Mouse (Mus musculus): ENCODE measurements at regions not wholly inside any gene's neighbourhood (a gene's known extent, or its start where the extent isn't known, plus 50 kb on each side); places are given as distances from the start of the nearest gene placed in this dataset.

- no peak for DNase-seq
Observed at GRCm38 (mm10) chr3:104343096-104343495, 122.9 kb upstream of the Magi3 start.

- DNase-seq: no peak
Observed at GRCm38 (mm10) chr3:104342220-104342619, 122.0 kb upstream of the Magi3 start.

- no peak for DNase-seq
Observed at GRCm38 (mm10) chr3:104340331-104340730, 120.2 kb upstream of the Magi3 start.

- DNase-seq: no peak
Observed at GRCm38 (mm10) chr3:104336867-104337266, 116.7 kb upstream of the Magi3 start.

- DNase-seq: no peak
Observed at GRCm38 (mm10) chr3:104336308-104336707, 116.1 kb upstream of the Magi3 start.

- no peak for DNase-seq
Observed at GRCm38 (mm10) chr3:104334760-104335159, 114.6 kb upstream of the Magi3 start.

GRCm38 (mm10) chr3:104333345-104333744 lies 113.2 kb upstream of the Magi3 start:
- no peak for DNase-seq

- DNase-seq: no peak
Observed at GRCm38 (mm10) chr3:104330646-104331045, 110.5 kb upstream of the Magi3 start.

- DNase-seq: no peak
Observed at GRCm38 (mm10) chr3:104327829-104328228, 107.7 kb upstream of the Magi3 start.

- DNase-seq: no peak
Observed at GRCm38 (mm10) chr3:104327034-104327729, 107.0 kb upstream of the Magi3 start.

GRCm38 (mm10) chr3:104322591-104322990 lies 102.4 kb upstream of the Magi3 start:
- DNase-seq: no peak

GRCm38 (mm10) chr3:104320404-104320803 lies 100.2 kb upstream of the Magi3 start:
- no peak for DNase-seq

GRCm38 (mm10) chr3:104319377-104319776 lies 99.2 kb upstream of the Magi3 start:
- no peak for DNase-seq

GRCm38 (mm10) chr3:104318911-104319310 lies 98.7 kb upstream of the Magi3 start:
- peak in 1 of 2 experiments; percentile 10 for DNase-seq

GRCm38 (mm10) chr3:104317528-104317927 lies 97.4 kb upstream of the Magi3 start:
- DNase-seq: no peak

- no peak for DNase-seq
Observed at GRCm38 (mm10) chr3:104313063-104313462, 92.9 kb upstream of the Magi3 start.

GRCm38 (mm10) chr3:104306961-104307360 lies 86.8 kb upstream of the Magi3 start:
- DNase-seq: no peak

GRCm38 (mm10) chr3:104305904-104306563 lies 85.9 kb upstream of the Magi3 start:
- no peak for DNase-seq

GRCm38 (mm10) chr3:104303577-104303976 lies 83.4 kb upstream of the Magi3 start:
- DNase-seq: no peak

GRCm38 (mm10) chr3:104300201-104300600 lies 80.0 kb upstream of the Magi3 start:
- DNase-seq: no peak

- no peak for DNase-seq
Observed at GRCm38 (mm10) chr3:104298878-104299277, 78.7 kb upstream of the Magi3 start.

- no peak for DNase-seq
Observed at GRCm38 (mm10) chr3:104298409-104298808, 78.2 kb upstream of the Magi3 start.

- DNase-seq: no peak
Observed at GRCm38 (mm10) chr3:104297112-104297511, 76.9 kb upstream of the Magi3 start.

- no peak for DNase-seq
Observed at GRCm38 (mm10) chr3:104295856-104296255, 75.7 kb upstream of the Magi3 start.

All from cerebellum, adult 18-20 months (tissue).